Mouse (Mus musculus): ENCODE measurements around the gene Gm20605. TPM values are rescaled to one million over a fixed set of nuclear protein-coding genes. Genes with fewer than 3 reads are reported as not detected.

Gm20605 gene
- total RNA-seq (2023; ENCODE audit: inconsistent age): 58.1 to 62.4 TPM (median 60.8 TPM) in 4 replicates

DNA sequence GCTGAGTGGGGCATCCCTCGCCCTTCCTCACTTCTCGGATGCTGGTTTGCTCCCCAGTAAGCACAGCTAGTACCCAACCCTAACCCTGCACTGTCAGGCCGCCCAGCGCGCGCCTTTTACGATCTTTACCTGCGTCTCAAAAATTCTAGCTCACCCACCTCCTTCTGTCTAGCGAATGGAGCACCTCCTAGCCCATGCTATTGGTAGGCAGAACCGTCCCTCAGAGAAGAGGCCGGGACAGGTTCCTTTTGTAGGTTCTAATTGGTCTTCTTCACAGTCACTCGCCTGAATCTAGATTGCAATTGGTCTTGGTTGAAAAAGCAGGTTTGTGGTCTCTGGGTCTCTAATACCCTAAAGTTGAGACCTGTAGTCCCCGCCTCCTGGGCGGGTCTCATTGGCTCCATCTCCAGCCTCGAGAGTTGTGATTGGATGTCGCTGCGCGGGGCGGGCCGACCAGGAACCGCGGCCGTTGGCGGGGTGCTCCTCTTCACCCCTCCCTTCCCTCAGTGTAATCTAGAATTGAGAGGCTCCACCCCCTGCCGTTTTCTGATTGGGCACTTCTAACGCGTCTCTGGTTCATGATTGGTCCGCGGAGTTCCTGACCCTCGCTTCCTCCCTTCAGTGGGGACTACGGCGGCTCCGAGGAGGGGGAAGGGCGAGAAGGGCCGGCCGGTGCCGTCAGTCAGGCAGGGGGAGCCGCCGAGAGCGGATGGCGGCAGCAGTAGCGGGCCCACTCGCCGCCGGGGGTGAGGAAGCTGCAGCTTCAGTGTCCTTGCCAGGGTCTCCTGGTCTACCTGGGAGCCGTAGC, at the start of gene Gm20605, which contains the start of the genes Fbxo24 and Lrch4:
Gene Gm20605 (plus strand): TSS at position 678 of the 808 bp plus-strand sequence.
Gene Fbxo24 (minus strand): TSS at position 505 of the 808 bp plus-strand sequence.
Gene Lrch4 (plus strand): TSS at position 624 of the 808 bp plus-strand sequence.

GRCm38 (mm10) chr5:137600619-137601364, 28.2 kb upstream of the Gm20605 start, which contains the start of gene Mospd3:
Mospd3 (minus strand) TSS chr5:137601058.

GRCm38 (mm10) chr5:137613550-137613949, 15.4 kb upstream of the Gm20605 start, which contains the start of gene Pcolce:
Pcolce (minus strand) TSS chr5:137613784.

GRCm38 (mm10) chr5:137641054-137641453, 12.1 kb downstream of the Gm20605 start, which contains the start of gene Sap25:
Sap25 (plus strand) TSS chr5:137641334.

GRCm38 (mm10) chr5:137645652-137646091, 16.7 kb downstream of the Gm20605 start, which contains the start of gene Irs3:
Irs3 (minus strand) TSS chr5:137645714.

DNA sequence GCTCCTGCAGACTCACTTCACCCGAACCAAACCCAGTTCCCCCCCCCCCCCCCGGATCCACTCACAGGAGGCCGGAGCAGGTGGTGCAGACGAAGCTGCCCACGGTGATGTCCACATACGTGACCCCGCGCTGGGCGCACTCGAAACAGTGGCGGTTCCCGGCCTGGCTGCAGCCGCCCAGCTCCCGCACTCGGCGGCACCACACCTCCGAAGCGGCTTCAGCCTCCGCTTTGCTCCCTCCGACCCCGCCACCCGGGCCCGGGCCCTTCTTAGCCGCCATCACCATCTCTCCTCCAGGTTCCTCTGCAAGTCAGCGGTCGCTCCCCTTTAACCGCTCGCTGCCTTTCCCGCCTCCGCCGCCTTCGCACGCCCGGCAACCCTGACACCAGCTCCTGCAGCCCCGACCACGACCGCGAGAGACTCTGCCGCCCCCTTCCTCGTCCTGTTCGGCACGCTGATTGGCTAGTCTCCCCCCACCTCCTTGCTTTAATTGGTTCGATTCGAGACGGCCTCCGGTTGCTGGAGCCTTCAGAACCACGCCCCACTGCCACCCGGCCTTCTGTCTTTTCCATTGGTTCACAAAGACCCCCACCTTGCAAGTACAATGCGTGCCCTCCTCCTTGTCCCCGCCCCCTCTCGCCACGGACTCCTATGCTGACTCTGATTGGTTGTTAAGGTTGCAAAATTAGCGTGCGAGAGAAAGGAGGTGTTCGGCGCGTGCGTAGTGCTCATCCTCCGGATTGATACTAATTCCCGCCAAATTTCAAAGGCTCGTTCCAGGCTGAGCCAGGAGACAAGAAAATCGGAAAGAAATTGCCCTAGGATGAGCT, 55.5 kb downstream of the Gm20605 start, which contains the start of gene Agfg2:
Gene Agfg2 (minus strand): TSS at position 433 of the 830 bp plus-strand sequence.

Other genes with a start within 250 kb of the Gm20605 start
- not detected in 4 replicates for gene Zan, start 152.1 kb upstream of the Gm20605 start, total RNA-seq (2023; ENCODE audit: inconsistent age)
- gene Pop7, start 126.7 kb upstream of the Gm20605 start, total RNA-seq (2023; ENCODE audit: inconsistent age): 30.1 to 38.1 TPM (median 33.0 TPM) in 4 replicates
- 114 to 121 TPM (median 115 TPM) in 4 replicates for gene Gigyf1, start 110.6 kb upstream of the Gm20605 start, total RNA-seq (2023; ENCODE audit: inconsistent age)
- gene Epo, start 95.9 kb upstream of the Gm20605 start, total RNA-seq (2023; ENCODE audit: inconsistent age): not detected in 4 replicates
- 346 to 423 TPM (median 404 TPM) in 4 replicates for gene Gnb2, start 95.7 kb upstream of the Gm20605 start, total RNA-seq (2023; ENCODE audit: inconsistent age)
- not detected in 4 replicates for gene Actl6b, start 75.7 kb upstream of the Gm20605 start, total RNA-seq (2023; ENCODE audit: inconsistent age)
- 0.29 to 1.5 TPM (median 0.71 TPM) in 4 replicates for gene Tfr2, start 59.3 kb upstream of the Gm20605 start, total RNA-seq (2023; ENCODE audit: inconsistent age)
- 32.1 to 44.5 TPM (median 37.3 TPM) in 4 replicates for gene Mospd3, start 28.1 kb upstream of the Gm20605 start, total RNA-seq (2023; ENCODE audit: inconsistent age)
- 1.1 to 2.3 TPM (median 1.5 TPM) in 4 replicates for gene Pcolce, start 15.4 kb upstream of the Gm20605 start, total RNA-seq (2023; ENCODE audit: inconsistent age)
- 0.22 to 0.45 TPM (median 0.30 TPM) in 3 of 4 replicates, not detected in the other for gene Fbxo24, start 173 bp upstream of the Gm20605 start, total RNA-seq (2023; ENCODE audit: inconsistent age)
- gene Lrch4, start 54 bp upstream of the Gm20605 start, total RNA-seq (2023; ENCODE audit: inconsistent age): 206 to 213 TPM (median 209 TPM) in 4 replicates
- gene Sap25, start 12.2 kb downstream of the Gm20605 start, total RNA-seq (2023; ENCODE audit: inconsistent age): 84.0 to 92.8 TPM (median 85.8 TPM) in 4 replicates
- not detected in 4 replicates for gene Irs3, start 16.5 kb downstream of the Gm20605 start, total RNA-seq (2023; ENCODE audit: inconsistent age)
- 17.4 to 20.9 TPM (median 18.1 TPM) in 4 replicates for gene Agfg2, start 55.6 kb downstream of the Gm20605 start, total RNA-seq (2023; ENCODE audit: inconsistent age)
- gene Nyap1, start 112.4 kb downstream of the Gm20605 start, total RNA-seq (2023; ENCODE audit: inconsistent age): 0.21 to 0.48 TPM (median 0.42 TPM) in 4 replicates
- 201 to 221 TPM (median 212 TPM) in 4 replicates for gene Tsc22d4, start 116.6 kb downstream of the Gm20605 start, total RNA-seq (2023; ENCODE audit: inconsistent age)
- 19.3 to 26.7 TPM (median 22.2 TPM) in 4 replicates for gene Ppp1r35, start 149.7 kb downstream of the Gm20605 start, total RNA-seq (2023; ENCODE audit: inconsistent age)
- gene Mepce, start 158.5 kb downstream of the Gm20605 start, total RNA-seq (2023; ENCODE audit: inconsistent age): 82.8 to 102 TPM (median 90.4 TPM) in 4 replicates
- 19.2 to 24.6 TPM (median 22.6 TPM) in 4 replicates for gene Zcwpw1, start 158.6 kb downstream of the Gm20605 start, total RNA-seq (2023; ENCODE audit: inconsistent age)
- gene Pilra, start 207.1 kb downstream of the Gm20605 start, total RNA-seq (2023; ENCODE audit: inconsistent age): 1.3 to 3.1 TPM (median 1.7 TPM) in 4 replicates
- 1.3 to 3.3 TPM (median 1.5 TPM) in 4 replicates for gene Pilrb1, start 228.9 kb downstream of the Gm20605 start, total RNA-seq (2023; ENCODE audit: inconsistent age)
- gene Pilrb2, start 242.6 kb downstream of the Gm20605 start, total RNA-seq (2023; ENCODE audit: inconsistent age): 1.1 to 2.5 TPM (median 1.6 TPM) in 3 of 4 replicates, not detected in the other